Mouse (Mus musculus) spleen, embryonic (tissue): ENCODE measurements at regions not wholly inside any gene's neighbourhood (a gene's known extent, or its start where the extent isn't known, plus 50 kb on each side); places are given as distances from the start of the nearest gene placed in this dataset.

Source experiments
- CTCF ChIA-PET: fragments of 350-600 bp; sonication (Branson Sonifier 250); formaldehyde crosslinking; loops from one replicate; lab custom pipeline; 2022; lab: Charles Lee

DNA sequence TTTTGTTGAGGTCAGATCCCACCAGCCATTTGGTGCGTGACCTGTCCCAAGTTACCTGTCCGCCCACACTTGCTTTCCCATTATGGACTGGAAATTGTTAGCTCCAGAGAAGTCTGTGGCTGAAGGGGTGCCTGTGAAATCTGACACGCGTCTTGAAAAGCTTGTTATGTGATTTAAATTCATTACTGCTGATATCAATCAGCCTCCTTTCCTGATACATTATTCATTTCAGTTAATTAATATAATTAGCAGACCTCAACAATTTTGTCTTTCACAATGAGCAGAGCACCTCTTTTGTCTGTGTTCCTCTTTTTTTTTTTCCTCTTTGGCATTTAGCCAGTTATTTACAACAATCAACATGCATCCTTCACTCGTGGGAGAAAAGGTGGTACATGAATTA is 58.6 kb upstream of the Grip1 start:
- CTCF ChIA-PET = interaction anchor here (0.6 kb wide), 1 partner anchor 17 kb away, joined by 4 read pairs; no protein-coding TSS in a partner anchor

DNA sequence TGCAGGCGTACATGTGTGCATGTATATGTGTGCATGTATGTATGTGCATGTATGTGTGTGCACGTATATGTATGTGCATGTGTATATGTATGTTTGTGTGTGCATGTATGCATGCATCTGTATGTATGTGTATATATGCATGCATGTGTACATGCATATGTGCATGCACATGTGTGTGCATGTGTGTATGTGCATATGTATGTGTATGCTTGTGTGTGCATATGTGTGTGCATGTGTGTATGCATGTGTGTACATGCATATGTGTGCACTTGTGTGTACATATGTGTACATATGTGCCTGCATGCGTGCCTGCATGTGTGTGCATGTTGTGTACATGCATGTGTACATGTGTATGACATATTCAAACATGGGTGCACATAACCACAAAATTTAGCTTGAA is 65.7 kb upstream of the Grip1 start:
- CTCF ChIA-PET = no interaction called here

DNA sequence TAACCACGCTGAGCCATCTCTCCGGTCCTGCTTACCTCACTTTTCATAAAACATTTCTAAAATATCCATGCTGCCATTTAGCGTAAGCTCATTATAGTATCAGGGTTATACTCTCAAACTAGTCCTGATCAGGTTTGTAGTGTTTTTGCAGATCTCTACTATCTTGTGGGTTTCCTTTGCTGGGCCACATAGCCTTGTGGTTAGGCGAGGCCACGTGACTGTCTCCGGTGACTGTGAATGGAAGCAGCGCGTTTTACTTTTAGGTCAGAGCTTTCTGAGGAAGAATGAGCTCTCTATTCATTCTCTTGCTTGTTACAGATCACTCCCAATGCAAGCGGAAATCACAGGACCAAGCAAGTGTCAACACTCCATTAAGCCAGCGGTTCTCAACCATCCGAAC is 71.4 kb upstream of the Grip1 start:
- CTCF ChIA-PET = no interaction called here

DNA sequence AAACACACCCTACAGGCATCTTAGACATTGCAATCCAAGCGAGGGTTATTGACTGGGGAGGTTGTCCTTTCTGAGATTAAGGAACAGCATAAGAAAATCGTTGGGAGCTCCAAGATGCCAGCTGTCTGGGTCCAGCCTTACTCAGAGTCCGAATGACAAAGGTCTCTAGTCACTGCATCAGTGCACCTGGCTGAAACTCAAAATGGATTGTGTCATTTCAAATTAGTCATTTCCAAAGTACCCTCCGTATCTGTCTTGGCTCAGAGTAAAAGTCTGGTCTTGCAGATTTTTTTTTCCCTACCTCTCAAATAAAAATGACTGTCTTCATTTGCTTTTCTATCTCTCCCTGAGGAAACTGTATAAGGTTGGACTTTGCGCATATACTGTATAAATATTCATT is 85.1 kb upstream of the Grip1 start:
- CTCF ChIA-PET = no interaction called here

DNA sequence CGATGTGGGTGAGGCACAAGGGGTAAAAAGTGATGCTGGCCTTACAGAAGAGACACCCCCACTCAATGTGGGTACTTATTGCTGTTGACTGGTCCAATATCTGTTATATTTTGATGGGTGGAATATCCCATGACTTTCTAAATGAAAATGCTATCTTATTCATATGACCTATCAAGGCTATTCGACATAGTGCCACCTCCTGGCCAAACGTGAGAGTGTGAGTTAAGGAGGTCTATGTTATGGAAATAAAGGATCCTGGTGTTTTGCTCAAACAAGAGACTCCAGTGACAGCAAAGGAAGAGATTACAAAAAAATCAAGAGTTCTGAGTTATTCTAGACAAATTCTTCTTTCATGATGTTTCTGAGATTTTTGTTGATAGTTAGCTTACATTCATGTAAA is 90.0 kb upstream of the Grip1 start:
- CTCF ChIA-PET = no interaction called here

DNA sequence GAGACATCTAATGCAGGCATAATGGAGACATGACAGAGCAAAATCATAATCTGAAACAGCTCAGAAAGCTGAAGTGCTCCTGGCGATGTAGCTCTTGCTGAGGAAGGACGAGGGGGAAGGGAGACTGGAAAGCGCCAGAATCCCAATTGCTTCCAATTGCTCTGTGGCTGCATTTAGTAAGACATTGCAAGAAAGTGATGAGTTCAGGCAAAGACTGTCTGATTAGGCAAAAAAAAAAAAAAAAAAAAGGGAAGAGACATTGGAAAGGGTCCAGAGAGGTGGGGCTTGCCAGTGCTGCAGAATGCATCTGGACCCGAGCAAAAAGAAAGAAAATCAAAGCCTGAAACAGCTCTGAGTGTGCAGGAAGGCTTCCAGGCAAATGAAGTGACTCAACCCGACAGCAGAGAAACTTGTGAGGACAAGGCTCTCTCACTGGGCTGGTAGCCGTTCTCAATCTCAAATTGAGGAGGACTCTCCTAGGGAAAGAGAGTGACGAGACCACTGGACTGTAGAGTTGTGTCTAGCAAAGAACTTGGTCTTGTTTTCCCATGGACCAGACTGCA is 94.8 kb upstream of the Grip1 start:
- CTCF ChIA-PET = no interaction called here

DNA sequence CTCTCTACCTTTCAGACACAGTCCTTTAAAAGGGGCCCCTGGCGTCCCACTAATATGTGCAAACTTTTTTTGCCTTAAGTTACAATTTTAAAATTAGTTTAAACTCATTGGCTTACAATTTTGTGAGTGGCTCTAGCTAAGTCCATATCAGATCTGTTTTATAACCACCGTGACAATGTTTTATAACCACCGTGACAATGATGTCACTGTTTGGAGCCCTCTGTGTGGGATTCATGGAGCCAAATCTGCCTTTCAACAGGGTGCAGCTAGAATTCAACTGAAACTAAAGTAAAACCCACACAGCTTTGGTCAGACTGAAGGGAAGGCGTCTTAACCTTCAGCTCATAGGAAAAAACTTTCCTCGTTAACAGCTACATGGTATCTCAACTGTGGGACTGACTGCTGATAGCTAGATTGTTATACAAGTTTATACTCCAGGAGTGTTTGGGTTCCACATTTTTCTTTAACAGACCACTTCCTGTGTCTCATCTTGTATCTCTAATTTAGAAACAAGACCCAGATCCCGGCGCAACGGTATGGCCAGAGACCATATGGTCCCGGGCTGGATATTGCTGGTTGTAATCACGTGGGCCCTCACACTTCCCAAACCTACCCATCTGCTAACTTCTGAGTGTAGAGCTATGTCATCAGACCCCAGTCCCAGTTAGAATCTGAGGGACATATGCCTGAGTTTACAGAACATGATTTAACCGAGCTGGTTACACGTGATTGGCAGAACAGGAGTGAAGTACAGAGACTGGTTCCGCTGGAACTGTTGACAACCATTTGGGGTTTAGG is 102.7 kb upstream of the Cand1 start:
- CTCF ChIA-PET = no interaction called here

DNA sequence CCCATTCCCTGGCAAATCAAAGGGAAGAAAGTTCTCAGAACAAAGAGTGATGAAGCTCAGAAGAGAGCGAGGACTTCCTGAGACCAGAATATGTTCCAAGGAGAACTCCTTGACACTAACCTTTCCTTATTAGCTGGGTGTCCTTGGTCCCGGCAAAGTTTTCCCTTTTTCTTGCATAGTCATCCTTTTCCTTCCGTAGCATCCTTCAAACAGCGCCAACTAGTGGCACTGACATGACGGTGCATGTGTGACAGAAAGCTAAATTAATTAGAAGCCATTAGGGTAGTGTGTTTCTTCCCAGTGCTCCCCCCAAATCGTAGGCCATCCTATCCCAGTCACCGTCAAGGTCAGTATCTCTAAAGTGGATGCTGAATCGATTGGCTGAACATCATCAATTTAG is 100.5 kb upstream of the Cand1 start:
- CTCF ChIA-PET = no interaction called here

DNA sequence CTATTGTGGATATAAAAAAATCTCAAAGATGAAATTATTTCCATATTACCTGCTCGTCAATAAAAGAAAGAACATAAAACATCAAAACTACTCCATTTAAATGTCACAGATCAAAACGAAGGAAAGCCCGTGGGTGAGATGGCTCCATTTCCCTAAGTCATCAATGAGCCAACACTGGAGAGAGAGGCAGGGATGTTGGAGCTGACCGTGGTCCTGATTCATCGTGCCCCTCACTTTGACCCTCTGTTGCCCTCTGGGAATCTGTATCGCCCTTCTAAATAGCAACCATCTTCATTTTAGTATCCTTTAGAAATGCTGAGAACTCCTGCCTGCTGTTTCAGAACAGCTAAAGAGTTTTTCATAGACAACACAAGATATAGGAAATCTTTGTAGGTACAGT is 87.1 kb upstream of the Cand1 start:
- CTCF ChIA-PET = no interaction called here

DNA sequence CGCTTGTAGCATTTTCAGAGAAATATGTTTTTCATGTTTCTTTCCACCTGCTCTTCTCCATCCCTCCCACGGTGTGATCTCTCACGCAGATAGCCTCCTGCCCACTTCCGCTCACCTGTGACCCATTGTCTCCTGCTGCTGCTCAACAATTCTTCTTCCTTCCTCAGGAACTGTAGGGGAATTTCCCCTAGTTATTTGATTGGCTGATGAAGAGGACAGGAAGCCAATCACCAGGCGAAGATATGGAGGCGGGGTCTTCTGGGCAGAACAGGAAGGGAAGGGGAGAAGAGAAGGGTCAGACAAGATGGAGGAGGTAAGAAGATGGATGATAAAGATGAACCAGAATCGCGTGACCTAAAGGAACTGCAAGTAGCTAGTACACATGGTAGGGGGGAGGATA is 80.1 kb upstream of the Cand1 start:
- CTCF ChIA-PET = no interaction called here

DNA sequence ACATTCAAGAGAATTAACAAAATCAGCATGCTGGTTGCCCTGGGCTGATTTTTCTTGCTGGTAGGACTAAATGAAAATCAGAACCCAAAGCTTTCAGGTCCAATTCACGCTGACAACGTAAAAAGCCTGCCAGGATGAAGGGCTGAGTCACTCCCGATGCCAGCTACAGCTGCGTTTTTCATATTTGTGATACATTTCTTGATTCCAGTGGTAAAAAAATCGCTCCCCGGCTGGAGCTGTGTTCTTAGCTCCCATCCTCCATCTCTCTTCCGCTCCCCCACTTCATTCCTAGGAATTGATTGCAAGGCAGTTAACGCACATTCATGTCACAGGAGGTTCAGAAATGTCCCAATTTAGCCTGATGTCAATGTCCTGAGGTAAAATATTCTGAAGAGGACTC is 78.6 kb upstream of the Cand1 start:
- CTCF ChIA-PET = no interaction called here

DNA sequence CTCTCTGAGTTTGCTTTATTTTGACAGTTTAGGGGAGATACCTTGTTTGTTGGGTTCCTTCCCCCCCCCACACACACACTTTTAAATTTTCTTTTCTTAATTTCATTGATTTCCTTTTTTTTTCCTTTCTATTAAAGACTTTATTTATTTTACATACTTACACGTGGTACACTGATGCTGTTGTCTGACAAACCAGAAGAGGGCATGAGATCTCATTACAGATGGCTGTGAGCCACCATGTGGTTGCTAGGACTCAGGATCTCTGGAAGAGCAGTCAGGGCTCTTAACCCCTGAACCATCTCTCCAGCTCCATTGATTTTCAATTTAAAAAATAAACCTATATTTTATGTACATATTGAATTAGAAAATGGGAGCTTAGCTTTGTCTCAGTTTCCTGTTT is 71.7 kb upstream of the Cand1 start:
- CTCF ChIA-PET = no interaction called here

DNA sequence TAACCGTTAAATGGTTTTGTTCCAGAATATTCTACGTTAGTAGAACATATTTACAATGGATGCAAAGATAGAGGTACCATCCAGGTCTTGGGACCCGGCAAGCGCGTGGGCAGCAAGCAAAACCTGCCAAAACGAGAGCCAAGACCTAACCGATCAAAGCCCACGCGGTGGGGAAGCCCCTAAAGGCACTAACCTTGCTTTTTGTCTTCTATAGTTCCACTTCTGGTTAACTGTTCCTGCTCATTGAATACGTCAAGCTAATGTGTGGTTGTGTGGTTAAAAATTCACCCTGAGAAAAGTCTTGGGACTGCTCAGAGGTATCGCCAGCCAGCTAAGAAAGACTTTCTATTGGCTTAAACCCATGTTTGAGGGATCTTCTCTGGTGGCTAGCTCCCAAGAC is 55.9 kb upstream of the Cand1 start:
- CTCF ChIA-PET = no interaction called here

DNA sequence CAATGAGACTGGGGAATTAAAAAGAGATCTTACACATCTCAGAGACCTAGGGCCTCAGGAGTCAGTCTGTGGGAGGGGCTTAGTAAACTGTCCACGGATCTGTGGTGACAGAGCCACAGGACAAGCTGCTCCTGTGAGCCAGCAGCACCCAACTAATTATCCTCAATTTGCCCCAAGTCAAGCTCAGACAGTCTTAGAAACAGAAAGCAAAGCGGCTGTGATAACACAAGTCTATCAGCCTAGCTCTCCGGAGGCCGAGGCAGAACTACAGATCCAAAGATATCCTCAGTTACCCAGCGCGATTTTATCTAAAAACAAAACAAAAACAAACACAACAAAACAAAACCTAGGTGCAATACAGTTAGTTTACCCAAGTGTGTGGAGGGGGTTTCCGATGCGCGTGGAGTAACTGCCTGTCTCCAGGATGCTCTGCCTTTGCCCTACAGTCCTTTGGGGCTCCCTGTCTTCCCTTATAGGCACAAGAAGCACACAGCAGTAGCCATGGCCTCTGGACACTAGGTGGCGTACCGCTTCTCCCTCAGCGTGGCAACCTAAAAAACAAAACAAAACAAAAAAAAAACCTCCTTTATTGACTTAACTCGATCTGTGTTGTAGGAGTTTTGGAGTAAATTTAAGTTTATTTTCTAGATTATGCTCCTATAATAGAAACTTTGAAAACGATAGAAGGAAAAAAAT is 54.7 kb upstream of the Cand1 start:
- CTCF ChIA-PET = no interaction called here

DNA sequence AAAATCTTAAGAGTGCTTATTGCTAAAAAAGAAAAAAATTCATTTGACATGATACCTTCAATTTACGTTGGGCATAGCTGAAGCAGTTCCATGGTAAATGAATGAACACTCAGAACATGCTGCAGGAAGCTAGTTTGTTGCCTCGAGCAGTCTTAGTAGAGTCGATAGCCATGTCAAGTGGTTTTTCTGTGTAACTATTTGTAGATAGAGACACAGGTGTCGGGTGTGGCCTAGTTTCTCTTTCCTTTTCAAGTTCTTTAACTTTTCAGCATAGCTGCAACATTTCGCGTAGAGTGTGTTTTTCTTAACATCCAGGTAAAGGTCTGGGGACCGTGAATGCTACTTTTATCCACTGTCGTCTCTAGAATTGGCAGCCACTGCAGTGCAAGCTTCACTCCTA is 53.5 kb upstream of the Cand1 start:
- CTCF ChIA-PET = no interaction called here
